Mouse (Mus musculus): ENCODE data around the gene Pla2g1b.

- TF ChIP-seq CTCF (IDR thresholded peaks at IDR 0.05; ENCODE audit: low read depth, low read length) (no peak), POLR2A (IDR thresholded peaks at IDR 0.05; ENCODE audit: extremely low read depth, insufficient read depth, low read length) (no peak)
Observed at GRCm38 (mm10) chr5:115480101-115480500, 14.0 kb downstream of the Pla2g1b start.

Data from liver, adult 2 months (tissue).